Mouse (Mus musculus): ENCODE results near the gene Pde3a.

The Pde3a gene

DNA sequence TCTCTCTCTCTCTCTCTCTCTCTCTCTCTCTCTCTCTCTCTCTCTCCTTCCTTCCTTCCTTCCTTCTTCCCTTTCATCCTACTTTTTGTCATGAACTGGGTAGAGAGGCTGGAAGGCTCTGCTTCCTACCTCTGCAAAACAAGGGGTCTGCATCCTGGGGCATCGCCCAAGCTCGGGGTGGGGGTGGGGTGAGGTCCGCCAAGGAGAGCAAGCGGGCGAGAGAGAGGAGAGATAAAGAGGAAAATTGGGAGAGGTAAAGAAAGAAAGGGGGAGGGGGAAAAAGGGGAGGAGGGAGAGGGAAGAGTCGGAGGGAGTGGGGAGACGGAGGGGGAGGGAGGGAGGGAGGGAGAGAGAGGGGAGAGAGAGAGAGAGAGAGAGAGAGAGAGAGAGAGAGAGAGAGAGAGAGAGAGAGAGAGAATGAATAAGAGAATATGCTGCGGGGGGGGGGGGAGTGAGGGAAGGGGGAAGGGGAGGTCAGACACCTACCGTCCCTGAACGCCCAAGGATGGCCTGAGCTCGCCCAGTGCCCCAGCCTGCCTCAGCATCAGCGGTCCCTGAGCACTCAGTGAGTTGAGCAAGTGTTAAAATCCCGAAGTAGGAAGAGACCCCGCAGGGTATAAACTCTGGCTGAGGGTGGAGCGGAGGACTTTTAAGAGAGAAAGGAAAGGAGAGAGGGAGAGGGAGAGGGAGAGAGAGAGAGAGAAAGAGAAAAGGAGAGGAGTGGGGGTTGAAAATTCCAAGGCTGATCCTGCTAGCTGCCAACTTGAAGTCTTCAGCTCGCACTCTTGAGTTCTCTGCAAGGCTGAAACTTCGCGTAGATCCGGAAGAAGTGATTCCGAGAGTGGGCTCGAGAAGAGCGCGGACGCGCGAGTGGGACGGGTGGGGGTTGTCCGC lies at the start of gene Pde3a:
TSS of gene Pde3a (plus strand) at position 579 of the 894 bp plus-strand sequence.
- in situ Hi-C loops (cut with MboI; ENCODE audit: unreplicated experiment in 2 of 2), result no loop called here

GRCm38 (mm10) chr6:141200173-141200615 lies 48.9 kb upstream of the Pde3a start:
- in situ Hi-C loops (cut with MboI; ENCODE audit: unreplicated experiment in 2 of 2), result no loop called here

DNA sequence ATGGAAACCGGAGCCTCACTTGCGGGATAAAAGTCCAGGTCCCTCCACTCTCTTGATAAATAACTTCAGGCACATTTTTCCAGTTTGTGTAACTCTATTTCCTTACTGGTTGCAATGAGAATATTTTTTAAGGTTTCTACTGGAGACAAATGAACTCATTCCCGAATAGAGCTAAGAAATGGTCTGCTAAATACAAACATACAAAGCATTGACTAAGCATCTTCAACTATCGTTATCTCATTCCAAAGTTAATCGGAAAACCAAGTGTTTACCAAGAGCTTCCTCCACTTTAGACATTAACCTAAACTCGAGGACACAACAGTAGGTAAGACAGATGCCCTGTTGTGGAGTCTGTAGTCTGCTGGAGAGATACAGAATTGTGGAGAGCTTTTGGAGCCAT lies 41.5 kb upstream of the Pde3a start:
- in situ Hi-C loops (cut with MboI; ENCODE audit: unreplicated experiment in 2 of 2), result no loop called here

DNA sequence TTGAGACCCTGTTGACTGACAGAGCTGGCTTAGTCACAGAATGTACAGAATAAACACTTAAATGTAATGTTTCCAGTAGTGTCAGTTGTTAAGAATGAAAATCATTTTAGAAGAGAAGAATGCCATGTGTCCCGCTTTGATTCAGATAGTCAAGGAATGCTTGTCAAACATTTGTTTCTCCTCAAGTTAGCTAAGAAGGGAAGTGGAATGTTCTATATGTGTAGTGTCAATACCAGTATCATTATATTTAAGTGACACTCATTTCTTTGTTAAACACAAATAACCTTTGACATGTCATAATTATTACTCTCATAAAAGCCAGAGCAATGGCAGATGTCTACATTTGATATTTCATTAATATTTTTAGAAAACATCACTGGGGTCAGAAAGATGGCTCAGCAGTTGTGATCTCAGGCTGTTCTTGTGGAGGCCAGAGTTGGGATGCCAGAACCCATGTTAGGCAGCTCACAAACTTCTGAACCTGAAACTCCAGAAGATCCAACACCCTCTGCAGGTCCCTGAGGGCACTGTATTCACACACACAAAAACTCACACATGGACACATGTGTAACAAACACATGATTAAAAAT lies 40.7 kb upstream of the Pde3a start:
- in situ Hi-C loops (cut with MboI; ENCODE audit: unreplicated experiment in 2 of 2), result no loop called here

DNA sequence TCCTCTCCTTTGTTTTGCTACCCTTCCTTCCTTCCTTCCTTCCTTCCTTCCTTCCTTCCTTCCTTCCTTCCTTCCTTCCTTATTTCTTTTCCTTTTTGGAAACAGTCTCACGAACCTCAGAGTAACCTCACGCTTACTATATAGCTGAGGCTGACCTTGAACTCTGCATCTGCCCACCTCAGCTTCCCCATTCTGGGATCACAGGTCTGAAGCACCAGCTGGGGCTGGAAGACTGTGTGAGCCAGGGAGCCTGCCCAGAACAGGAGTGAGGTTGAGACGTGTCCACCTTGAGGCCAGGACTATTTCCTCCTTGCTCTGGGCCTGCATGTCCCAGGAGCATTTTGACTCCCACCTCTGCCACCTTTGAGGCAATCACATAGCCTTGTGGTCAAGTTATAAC lies 39.0 kb upstream of the Pde3a start:
- in situ Hi-C loops (cut with MboI; ENCODE audit: unreplicated experiment in 2 of 2), result no loop called here

- in situ Hi-C loops (cut with MboI; ENCODE audit: unreplicated experiment in 2 of 2), result no loop called here
Measured at GRCm38 (mm10) chr6:141221081-141221480, 28.0 kb upstream of the Pde3a start.

DNA sequence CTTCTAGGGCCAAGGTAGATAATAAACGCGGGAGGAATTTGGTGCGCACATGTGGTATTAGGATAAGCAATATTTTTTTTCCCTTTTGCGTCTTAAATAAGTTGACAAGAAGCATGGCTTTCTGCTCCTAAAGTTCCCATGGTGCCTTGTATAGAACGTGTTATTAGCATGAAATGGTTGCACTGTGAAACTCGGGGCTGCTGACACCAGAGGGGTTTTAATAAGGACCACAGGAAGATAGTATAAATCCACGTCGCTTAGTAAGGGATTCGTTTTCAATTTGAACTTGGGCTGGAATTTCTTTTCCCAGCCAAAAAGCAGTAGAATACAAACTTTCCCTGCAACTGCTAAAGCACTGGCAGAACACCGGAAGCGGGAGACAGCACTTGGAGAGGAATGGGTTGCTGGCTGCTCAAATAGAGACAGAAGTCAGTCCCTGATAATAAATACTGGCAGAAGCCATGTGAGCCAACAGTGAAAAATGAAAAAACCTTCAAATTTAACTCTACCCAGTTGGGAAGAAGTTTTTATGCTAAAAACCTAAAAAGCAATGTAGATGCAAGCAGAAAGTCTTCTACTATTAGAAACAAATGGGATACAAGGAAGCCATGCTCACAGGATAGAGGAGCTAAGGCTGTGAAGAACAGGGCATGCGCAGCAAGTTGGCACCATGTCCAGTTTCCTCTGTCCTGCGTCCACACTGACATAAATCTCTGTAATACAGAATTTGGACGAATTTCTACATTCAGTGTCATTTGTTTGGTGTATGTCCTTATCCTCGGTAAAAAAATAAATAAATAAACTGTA lies 22.0 kb upstream of the Pde3a start:
- in situ Hi-C loops (cut with MboI; ENCODE audit: unreplicated experiment in 2 of 2), result no loop called here

GRCm38 (mm10) chr6:141227658-141228005 lies 21.4 kb upstream of the Pde3a start:
- in situ Hi-C loops (cut with MboI; ENCODE audit: unreplicated experiment in 2 of 2), result no loop called here

GRCm38 (mm10) chr6:141232756-141233382 lies 16.2 kb upstream of the Pde3a start:
- in situ Hi-C loops (cut with MboI; ENCODE audit: unreplicated experiment in 2 of 2), result no loop called here

DNA sequence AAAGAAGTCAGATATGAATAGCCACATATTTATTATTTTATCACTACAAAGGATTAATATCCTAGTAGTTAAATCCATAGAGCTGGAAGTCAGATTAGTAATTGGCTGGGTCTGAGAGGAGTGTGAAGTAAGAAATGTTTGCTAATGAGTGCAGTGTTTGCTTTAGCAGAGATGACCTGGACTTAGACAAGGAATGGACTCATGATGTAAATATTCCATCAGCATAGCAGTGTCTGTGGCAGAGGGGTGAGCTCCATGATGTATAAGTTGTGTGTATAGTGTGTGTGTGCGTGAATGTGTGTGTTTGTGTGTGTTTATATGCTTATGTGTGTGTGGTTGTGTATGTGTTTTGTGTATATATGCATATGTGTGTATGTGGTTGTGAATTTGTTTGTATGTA lies 7.3 kb upstream of the Pde3a start:
- in situ Hi-C loops (cut with MboI; ENCODE audit: unreplicated experiment in 2 of 2), result no loop called here

GRCm38 (mm10) chr6:141245089-141245488 lies 4.0 kb upstream of the Pde3a start:
- in situ Hi-C loops (cut with MboI; ENCODE audit: unreplicated experiment in 2 of 2), result no loop called here

DNA sequence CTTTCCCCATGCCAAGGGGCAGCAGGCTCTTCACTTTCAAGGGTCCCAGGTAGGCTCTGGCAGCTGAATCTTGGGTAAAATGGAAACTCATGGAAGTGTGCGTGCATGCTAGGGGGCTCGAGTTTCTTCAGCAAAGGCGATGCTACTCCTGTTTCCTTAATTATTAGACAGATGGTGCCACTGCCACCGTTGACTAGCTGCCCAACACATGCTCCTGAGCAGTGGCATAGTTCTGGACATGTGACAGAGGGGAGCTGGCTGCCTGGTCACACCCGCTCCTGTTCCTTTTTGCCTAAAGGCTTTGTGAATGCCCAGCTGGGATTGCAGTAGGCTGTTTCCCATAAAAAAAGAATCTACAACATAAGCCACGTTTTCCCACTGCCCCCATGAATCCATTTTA lies 2.7 kb upstream of the Pde3a start:
- in situ Hi-C loops (cut with MboI; ENCODE audit: unreplicated experiment in 2 of 2), result no loop called here

GRCm38 (mm10) chr6:141248081-141248480 lies 988 bp upstream of the Pde3a start:
- in situ Hi-C loops (cut with MboI; ENCODE audit: unreplicated experiment in 2 of 2), result no loop called here

GRCm38 (mm10) chr6:141249585-141250295 lies 671 bp downstream of the Pde3a start:
- in situ Hi-C loops (cut with MboI; ENCODE audit: unreplicated experiment in 2 of 2), result no loop called here

DNA sequence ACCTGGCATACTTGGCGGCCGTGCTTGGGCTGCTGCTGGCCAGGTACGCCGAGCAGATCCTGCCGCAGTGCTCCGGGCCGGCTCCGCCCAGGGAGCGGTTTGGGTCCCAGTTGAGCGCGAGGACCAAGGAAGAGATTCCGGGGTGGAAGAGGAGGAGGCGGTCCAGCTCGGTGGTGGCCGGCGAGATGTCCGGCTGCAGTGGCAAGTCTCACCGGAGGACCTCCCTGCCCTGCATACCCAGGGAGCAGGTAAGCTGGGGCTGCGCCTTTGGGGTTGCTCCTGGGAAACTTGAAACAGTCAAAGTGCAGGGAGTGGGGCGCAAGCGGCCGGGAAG lies 1.2 kb downstream of the Pde3a start:
- in situ Hi-C loops (cut with MboI; ENCODE audit: unreplicated experiment in 2 of 2), result no loop called here

- in situ Hi-C loops (cut with MboI; ENCODE audit: unreplicated experiment in 2 of 2), result no loop called here
Measured at GRCm38 (mm10) chr6:141250984-141251383, 1.9 kb downstream of the Pde3a start.

DNA sequence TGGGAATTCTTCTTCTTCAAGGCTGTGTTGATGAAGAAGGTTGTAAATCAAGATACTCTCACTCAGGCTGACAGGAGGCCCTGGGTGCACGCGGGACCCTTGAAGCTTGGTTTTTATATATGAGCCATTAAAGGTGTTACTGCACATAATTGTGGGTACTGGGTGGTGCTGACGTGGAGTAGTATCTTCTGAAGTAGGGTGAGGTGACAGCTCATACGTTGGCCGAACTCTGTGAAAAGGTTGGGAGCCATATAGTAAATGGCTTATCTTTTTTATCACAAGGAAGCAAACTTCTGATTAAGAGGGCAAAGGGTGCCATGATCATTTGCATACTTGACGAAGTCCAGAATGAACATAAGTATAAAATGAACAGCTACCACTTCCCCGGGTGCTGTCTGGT lies 3.5 kb downstream of the Pde3a start:
- in situ Hi-C loops (cut with MboI; ENCODE audit: unreplicated experiment in 2 of 2), result no loop called here

DNA sequence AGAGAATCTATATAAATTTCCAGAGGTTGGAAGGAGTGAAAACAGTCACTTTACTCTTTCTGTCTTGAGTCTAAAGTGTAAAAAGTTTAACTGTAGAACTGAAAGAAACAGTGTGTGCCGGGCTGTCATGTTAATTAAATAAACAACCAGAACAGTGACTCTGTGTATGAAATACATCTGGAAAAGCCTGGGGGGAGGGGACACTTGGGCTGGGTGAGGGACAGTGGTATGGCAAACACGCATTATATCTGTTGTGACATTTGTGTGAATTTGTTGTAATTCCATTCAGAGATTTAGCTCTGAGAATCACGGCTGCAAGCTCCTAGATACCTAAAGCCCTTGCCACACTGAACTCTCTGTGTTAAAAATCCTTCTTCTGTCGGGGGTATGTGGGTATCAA lies 5.9 kb downstream of the Pde3a start:
- in situ Hi-C loops (cut with MboI; ENCODE audit: unreplicated experiment in 2 of 2), result no loop called here

- in situ Hi-C loops (cut with MboI; ENCODE audit: unreplicated experiment in 2 of 2), result no loop called here
Measured at GRCm38 (mm10) chr6:141256896-141257295, 7.8 kb downstream of the Pde3a start.

DNA sequence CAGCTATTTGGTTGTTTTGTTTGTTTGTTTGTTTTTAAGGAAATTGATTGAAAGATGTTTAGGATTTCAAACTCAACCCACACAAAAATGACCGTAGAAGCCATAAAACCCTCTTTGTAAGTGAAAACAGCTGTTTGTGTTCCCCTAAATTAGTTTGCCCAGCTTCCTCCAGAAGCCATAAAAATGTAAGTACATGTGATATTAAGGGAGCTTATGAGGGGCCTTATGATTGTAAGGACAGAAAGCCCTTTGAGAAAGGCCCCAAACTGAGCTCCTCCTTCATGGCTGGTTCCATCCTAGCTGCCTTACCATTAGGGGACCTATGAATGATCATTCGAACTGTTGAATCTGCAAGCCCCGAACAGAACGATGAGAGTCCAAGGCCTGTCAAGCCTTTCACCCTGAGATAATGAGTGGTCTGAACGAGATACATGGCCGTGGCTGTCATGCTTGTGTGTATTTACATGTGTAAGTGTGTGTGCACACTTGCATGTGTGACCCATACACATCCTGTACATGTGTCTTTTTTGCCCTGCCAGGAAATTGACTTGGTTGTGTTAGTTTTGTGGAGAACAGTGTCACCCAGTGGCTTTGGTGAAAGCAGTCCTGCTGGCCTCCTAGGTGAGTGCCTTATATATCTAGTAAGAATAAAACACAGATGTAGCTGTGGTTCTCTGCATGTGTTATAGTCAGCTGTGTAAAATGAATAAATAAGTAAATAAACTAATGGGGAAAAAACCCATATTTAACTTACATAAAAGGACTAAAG lies 8.5 kb downstream of the Pde3a start:
- in situ Hi-C loops (cut with MboI; ENCODE audit: unreplicated experiment in 2 of 2), result no loop called here
